In genomic region chr10:127537854-127538583, GRCm38 (mm10) we compare ENCODE assay signal across 9 mouse cellular contexts. TPM values are rescaled to one million over a fixed set of nuclear protein-coding genes. Genes with fewer than 3 reads are reported as not detected.
DNase-seq lines count a peak whose midpoint lies in the region; ATAC-seq lines count a peak whose summit lies in the region.
"Had no signal": no experiment of that assay in that cellular context is flagged by ENCODE, and none has a peak within 500 bp of the region (broad histone marks: within the 10 kb centered on the region; RNA-seq: fewer than 3 reads in every experiment).

No protein-coding gene starts in this region.

- H3K9me3 ChIP-seq in intestine, embryonic 16.5 days (ENCODE audit: control insufficient read depth, low read length): no peaks in the 10 kb centered on the region
- no peaks in the 10 kb centered on the region for H3K9me3 ChIP-seq in midbrain, embryonic 15.5 days
- H3K9me3 ChIP-seq: lung, embryonic 15.5 days had no signal

- H3K4me2 ChIP-seq in intestine, embryonic 16.5 days (ENCODE audit: low read depth, low read length): no peak overlapping the region
- H3K4me2 ChIP-seq in midbrain, embryonic 15.5 days: no peak overlapping the region
- H3K4me2 ChIP-seq: lung, embryonic 15.5 days had no signal

- intact Hi-C loops in left cerebral cortex, postnatal 36 days (cut with DNase I): loop anchor here (1.0 kb wide), 2 partner anchors 25 to 29 kb away; no protein-coding TSS in a partner anchor

- H3K4me1 ChIP-seq in intestine, embryonic 16.5 days (ENCODE audit: control insufficient read depth, insufficient read depth, low read length): peaks cover 14% of the 10 kb centered on the region
- peaks cover 53% of the 10 kb centered on the region for H3K4me1 ChIP-seq in midbrain, embryonic 15.5 days

- H3K9ac ChIP-seq in intestine, embryonic 16.5 days (ENCODE audit: low read depth, low read length): no peak overlapping the region
- H3K9ac ChIP-seq in midbrain, embryonic 15.5 days: no peak overlapping the region
- H3K9ac ChIP-seq: lung, embryonic 15.5 days had no signal

- H3K27ac ChIP-seq in intestine, embryonic 16.5 days (ENCODE audit: low read length): no peak overlapping the region
- peak overlapping the region; percentile 45 for H3K27ac ChIP-seq in midbrain, embryonic 15.5 days
- H3K27ac ChIP-seq: lung, embryonic 15.5 days had no signal

- no peak overlapping the region for H3K4me3 ChIP-seq in intestine, embryonic 16.5 days (ENCODE audit: low read length)
- H3K4me3 ChIP-seq in midbrain, embryonic 15.5 days: no peak overlapping the region
- H3K4me3 ChIP-seq: lung, embryonic 15.5 days had no signal

- peak; percentile 30 for ATAC-seq in intestine, embryonic 16.5 days
- ATAC-seq in midbrain, embryonic 15.5 days (replicated peaks): peak; percentile 28

- peaks cover 20% of the 10 kb centered on the region for H3K36me3 ChIP-seq in intestine, embryonic 16.5 days (ENCODE audit: control insufficient read depth, insufficient read depth, low read length)
- H3K36me3 ChIP-seq in midbrain, embryonic 15.5 days (replicated peaks): peaks cover 24% of the 10 kb centered on the region

- DNase-seq in adrenal gland, adult (ENCODE audit: inconsistent age in 2 of 2, low spot score in 1 of 2): peak; percentile 78 to 92
- no peak for DNase-seq in adrenal gland, postnatal 4 days (ENCODE audit: low spot score in 2 of 2)
- DNase-seq in cerebellum, postnatal 10 days: peak; percentile 93 to 95
- DNase-seq in frontal cortex, postnatal 36 days (ENCODE audit: low spot score in 2 of 2): peak; percentile 80 to 88
- peak; percentile 74 to 76 for DNase-seq in left cerebral cortex, postnatal 36 days (ENCODE audit: low spot score in 2 of 2)
- peak; percentile 51 for DNase-seq in spleen, adult 12 weeks (ENCODE audit: low spot score)

- H3K27me3 ChIP-seq in intestine, embryonic 16.5 days (replicated peaks; ENCODE audit: control insufficient read depth, insufficient read depth, low read length): peaks cover 39% of the 10 kb centered on the region
- peaks cover 14% of the 10 kb centered on the region; the same call in 1 of the 2 replicates for H3K27me3 ChIP-seq in midbrain, embryonic 15.5 days (replicated peaks)

- 30% methylated on average over 7 of the region's 7 CpGs for WGBS in intestine, embryonic 16.5 days
- WGBS in midbrain, embryonic 15.5 days: 28% methylated on average over 7 of the region's 7 CpGs

RNA-seq across cellular contexts. Expression of gene Nxph4, which starts 3.7 kb away (rescaled TPM):
- total RNA-seq in adrenal gland, postnatal 4 days (2021): 10 to 100 TPM; 13.6 to 14.0 TPM
- polyA plus RNA-seq in intestine, embryonic 16.5 days (2015; fragmentation: Nextera tagmentation; extraction: Ambion mirVana): 4.3 and 4.4 TPM in 2 replicates
- 1 to 10 TPM; 6.0 to 7.6 TPM for total RNA-seq in left cerebral cortex, postnatal 36 days (2021)
- polyA plus RNA-seq in midbrain, embryonic 15.5 days (2015; fragmentation: Nextera tagmentation; extraction: Ambion mirVana): 93.7 and 114 TPM in 2 replicates

RNA-seq across cellular contexts. Expression of gene Shmt2, which starts 15.8 kb away (rescaled TPM):
- total RNA-seq in adrenal gland, postnatal 4 days (2021): 10 to 100 TPM; 66.7 to 69.4 TPM
- 146 and 170 TPM in 2 replicates for polyA plus RNA-seq in intestine, embryonic 16.5 days (2015; fragmentation: Nextera tagmentation; extraction: Ambion mirVana)
- total RNA-seq in left cerebral cortex, postnatal 36 days (2021): 10 to 100 TPM; 22.8 to 29.9 TPM
- 49.4 and 50.7 TPM in 2 replicates for polyA plus RNA-seq in midbrain, embryonic 15.5 days (2015; fragmentation: Nextera tagmentation; extraction: Ambion mirVana)

RNA-seq across cellular contexts. Expression of gene Ndufa4l2, which starts 23.3 kb away (rescaled TPM):
- 10 to 100 TPM; 57.2 to 71.7 TPM for total RNA-seq in adrenal gland, postnatal 4 days (2021)
- polyA plus RNA-seq in intestine, embryonic 16.5 days (2015; fragmentation: Nextera tagmentation; extraction: Ambion mirVana): 64.5 and 64.6 TPM in 2 replicates
- total RNA-seq in left cerebral cortex, postnatal 36 days (2021): 1 to 10 TPM; 2.1 to 4.9 TPM
- polyA plus RNA-seq in midbrain, embryonic 15.5 days (2015; fragmentation: Nextera tagmentation; extraction: Ambion mirVana): 22.1 and 23.1 TPM in 2 replicates

RNA-seq across cellular contexts. Expression of gene Stac3, which starts 36.5 kb away (rescaled TPM):
- 10 to 100 TPM in 1 of 2 experiments, 1 to 10 TPM in 1; 6.4 to 11.5 TPM for total RNA-seq in adrenal gland, postnatal 4 days (2021)
- 0.32 and 0.67 TPM in 2 replicates for polyA plus RNA-seq in intestine, embryonic 16.5 days (2015; fragmentation: Nextera tagmentation; extraction: Ambion mirVana)
- total RNA-seq in left cerebral cortex, postnatal 36 days (2021): 1 to 10 TPM; 1.7 to 2.9 TPM
- 1.4 and 2.4 TPM in 2 replicates for polyA plus RNA-seq in midbrain, embryonic 15.5 days (2015; fragmentation: Nextera tagmentation; extraction: Ambion mirVana)

Comparison
In these comparisons a context has a peak if more than half of its experiments do, and no peak if none do; other contexts are left out.
1. DNase-seq: peak in adrenal gland, adult (2 of 2), cerebellum, postnatal 10 days (2 of 2), frontal cortex, postnatal 36 days (2 of 2), left cerebral cortex, postnatal 36 days (2 of 2) and spleen, adult 12 weeks (single experiment); none in adrenal gland, postnatal 4 days (0 of 2).
2. RNA of gene Ndufa4l2, which starts 23.3 kb away (total RNA-seq): 57.2 to 71.7 TPM in adrenal gland, postnatal 4 days; 2.1 to 4.9 TPM in left cerebral cortex, postnatal 36 days; every median in the first group is over 4 times any median in the second.